Mouse (Mus musculus) MEL (cell line): ENCODE data around the gene Gnl1. TPM values are rescaled to one million over a fixed set of nuclear protein-coding genes. Genes with fewer than 3 reads are reported as not detected.

ENCODE experiments used
- DNase-seq: peaks from one replicate; pipeline ENCODE4 v3.0.0; 2011; ENCODE audit warnings: low read depth, low spot score
- H3K27ac ChIP-seq: 2 replicates; pipeline ENCODE4 v1.5.1; 2012; ENCODE audit warnings: low read depth, mild to moderate bottlenecking, control low read depth, low read length, moderate library complexity; ENCODE audit not compliant: control insufficient read depth
- H3K27me3 ChIP-seq, 2 experiments: fragments of 150-350 bp in 1 of 2; sonication (generic) in 1 of 2; 2 replicates each; pipeline ENCODE4 v1.6.1; 2012; ENCODE audit warnings: low read length in 2 of 2, mild to moderate bottlenecking in 2 of 2, improper control_type of control experiment in 1 of 2, moderate library complexity in 1 of 2; ENCODE audit not compliant: insufficient read depth in 2 of 2, control insufficient read depth in 1 of 2
- H3K36me3 ChIP-seq, 2 experiments: 2 replicates each; pipeline ENCODE4 v1.6.1; 2012 to 2014; ENCODE audit warnings: low read length in 2 of 2, improper control_type of control experiment in 1 of 2, inconsistent platforms in 1 of 2, mild to moderate bottlenecking in 1 of 2; ENCODE audit not compliant: insufficient read depth in 2 of 2, control insufficient read depth in 1 of 2
- H3K4me1 ChIP-seq, 2 experiments: fragments of 150-350 bp in 1 of 2; sonication (generic) in 1 of 2; 2 replicates each; pipeline ENCODE4 v1.6.1; 2012; ENCODE audit warnings: low read length in 2 of 2, improper control_type of control experiment in 1 of 2, mild to moderate bottlenecking in 1 of 2; ENCODE audit not compliant: insufficient read depth in 2 of 2, control insufficient read depth in 1 of 2
- H3K4me3 ChIP-seq, 2 experiments: fragments of 150-350 bp in 1 of 2; sonication (generic) in 1 of 2; 2 replicates each; pipeline ENCODE4 v1.5.1; 2012; ENCODE audit warnings: low read depth in 2 of 2, low read length in 2 of 2, mild to moderate bottlenecking in 2 of 2, moderate library complexity in 2 of 2, control low read depth in 1 of 2, improper control_type of control experiment in 1 of 2; ENCODE audit not compliant: control insufficient read depth in 1 of 2, insufficient read depth in 1 of 2
- H3K79me2 ChIP-seq: 2 replicates; pipeline ENCODE4 v1.6.1; 2012; ENCODE audit warnings: mild to moderate bottlenecking, low read length, moderate library complexity; ENCODE audit not compliant: control insufficient read depth, poor library complexity, insufficient read depth
- H3K9ac ChIP-seq: 2 replicates; pipeline ENCODE4 v1.6.1; 2012; ENCODE audit warnings: low read depth, mild to moderate bottlenecking, control low read depth, low read length, moderate library complexity; ENCODE audit not compliant: control insufficient read depth, poor library complexity, severe bottlenecking
- H3K9me3 ChIP-seq: fragments of 150-350 bp; sonication (generic); replicated peaks from 2 replicates; pipeline ENCODE4 v1.6.1; 2012; ENCODE audit warnings: mild to moderate bottlenecking, low read length, improper control_type of control experiment, moderate library complexity; ENCODE audit not compliant: insufficient read depth
- CHD1 ChIP-seq: IDR thresholded peaks from 2 replicates; pipeline ENCODE4 v1.6.1; 2012; ENCODE audit warnings: low read depth, mild to moderate bottlenecking, inconsistent platforms, low read length, improper control_type of control experiment
- CTCF ChIP-seq, 3 experiments: IDR thresholded peaks in 2 of 3; conservative IDR thresholded peaks in 1 of 3; 2 replicates each; pipeline ENCODE4 v1.5.1; 2011 to 2012; ENCODE audit warnings: low read length in 3 of 3, low read depth in 2 of 3, mild to moderate bottlenecking in 2 of 3, improper control_type of control experiment in 1 of 3, inconsistent platforms in 1 of 3, mixed read lengths in 1 of 3, moderate library complexity in 1 of 3; ENCODE audit not compliant: control insufficient read depth in 1 of 3, insufficient read depth in 1 of 3, poor library complexity in 1 of 3, severe bottlenecking in 1 of 3
- ETS1 ChIP-seq: IDR thresholded peaks from 2 replicates; pipeline ENCODE4 v1.6.1; 2012; ENCODE audit warnings: low read depth, mild to moderate bottlenecking, inconsistent platforms, low read length, improper control_type of control experiment, moderate library complexity
- HCFC1 ChIP-seq: IDR thresholded peaks from 2 replicates; pipeline ENCODE4 v1.6.1; 2012; ENCODE audit warnings: low read depth, mild to moderate bottlenecking, inconsistent platforms, low read length, improper control_type of control experiment, moderate library complexity
- JUND ChIP-seq: IDR thresholded peaks from 2 replicates; pipeline ENCODE4 v1.6.1; 2011; ENCODE audit warnings: low read depth, mild to moderate bottlenecking, improper control_type of control experiment, low read length
- MAX ChIP-seq: IDR thresholded peaks from 2 replicates; pipeline ENCODE4 v1.6.1; 2011; ENCODE audit warnings: low read length, improper control_type of control experiment
- MAZ ChIP-seq: IDR thresholded peaks from 2 replicates; pipeline ENCODE4 v1.6.1; 2012; ENCODE audit warnings: low read depth, mild to moderate bottlenecking, inconsistent platforms, low read length, improper control_type of control experiment
- MYC ChIP-seq: IDR thresholded peaks from 2 replicates; pipeline ENCODE4 v1.6.1; 2011; ENCODE audit warnings: low read depth, mild to moderate bottlenecking, low read length, improper control_type of control experiment, moderate library complexity
- NRF1 ChIP-seq: IDR thresholded peaks from 2 replicates; pipeline ENCODE4 v1.6.1; 2014; ENCODE audit warnings: low read depth, mild to moderate bottlenecking, inconsistent platforms, low read length, improper control_type of control experiment, moderate library complexity; ENCODE audit not compliant: poor library complexity, insufficient read depth, severe bottlenecking
- POLR2AphosphoS2 ChIP-seq: IDR thresholded peaks from 2 replicates; pipeline ENCODE4 v1.6.1; 2011; ENCODE audit warnings: low read length, improper control_type of control experiment
- RAD21 ChIP-seq: IDR thresholded peaks from 2 replicates; pipeline ENCODE4 v1.6.1; 2011; ENCODE audit warnings: mild to moderate bottlenecking, low read depth, low read length, improper control_type of control experiment
- SIN3A ChIP-seq: IDR thresholded peaks from 2 replicates; pipeline ENCODE4 v1.6.1; 2012; ENCODE audit warnings: low read length, improper control_type of control experiment, inconsistent platforms
- SMC3 ChIP-seq: IDR thresholded peaks from 2 replicates; pipeline ENCODE4 v1.6.1; 2011; ENCODE audit warnings: low read depth, low read length, improper control_type of control experiment
- TAL1 ChIP-seq: IDR thresholded peaks from 2 replicates; pipeline ENCODE4 v1.6.1; 2012; ENCODE audit warnings: mild to moderate bottlenecking, inconsistent platforms, low read length, moderate library complexity, mixed read lengths
- TCF12 ChIP-seq: IDR thresholded peaks from 2 replicates; pipeline ENCODE4 v1.6.1; 2014; ENCODE audit warnings: low read depth, mild to moderate bottlenecking, inconsistent platforms, low read length, improper control_type of control experiment, moderate library complexity
- UBTF ChIP-seq: IDR thresholded peaks from 2 replicates; pipeline ENCODE4 v1.6.1; 2012; ENCODE audit warnings: low read depth, mild to moderate bottlenecking, inconsistent platforms, low read length, improper control_type of control experiment, moderate library complexity, borderline replicate concordance; ENCODE audit not compliant: insufficient read depth
- ZC3H11A ChIP-seq: IDR thresholded peaks from 2 replicates; pipeline ENCODE4 v1.6.1; 2012; ENCODE audit warnings: low read depth, mild to moderate bottlenecking, inconsistent platforms, low read length, improper control_type of control experiment
- polyA plus RNA-seq, 2 experiments: library from polyadenylated mRNA; stranded (reverse) in 1 of 2; unstranded in 1 of 2; fragments of >175 nt in 1 of 2; fragments of >200 nt in 1 of 2; gene quantifications; 2 replicates each; pipeline versions ENCODE4 v1.2.1 to v1.2.4; 2012; ENCODE audit warnings: low replicate concordance in 2 of 2, low read depth in 1 of 2; ENCODE audit not compliant: insufficient read length in 2 of 2, insufficient read depth in 1 of 2, missing spikeins in 1 of 2
- total RNA-seq: library from RNA; depleted of rRNA; stranded (reverse); fragments of 300-350 nt; gene quantifications from 2 replicates; pipeline ENCODE4 v1.2.3, GENCODE M21; 2012

Gene Gnl1
- total and polyA plus RNA-seq, 3 experiments: 57.1 to 98.5 TPM; not detected in 1

DNA sequence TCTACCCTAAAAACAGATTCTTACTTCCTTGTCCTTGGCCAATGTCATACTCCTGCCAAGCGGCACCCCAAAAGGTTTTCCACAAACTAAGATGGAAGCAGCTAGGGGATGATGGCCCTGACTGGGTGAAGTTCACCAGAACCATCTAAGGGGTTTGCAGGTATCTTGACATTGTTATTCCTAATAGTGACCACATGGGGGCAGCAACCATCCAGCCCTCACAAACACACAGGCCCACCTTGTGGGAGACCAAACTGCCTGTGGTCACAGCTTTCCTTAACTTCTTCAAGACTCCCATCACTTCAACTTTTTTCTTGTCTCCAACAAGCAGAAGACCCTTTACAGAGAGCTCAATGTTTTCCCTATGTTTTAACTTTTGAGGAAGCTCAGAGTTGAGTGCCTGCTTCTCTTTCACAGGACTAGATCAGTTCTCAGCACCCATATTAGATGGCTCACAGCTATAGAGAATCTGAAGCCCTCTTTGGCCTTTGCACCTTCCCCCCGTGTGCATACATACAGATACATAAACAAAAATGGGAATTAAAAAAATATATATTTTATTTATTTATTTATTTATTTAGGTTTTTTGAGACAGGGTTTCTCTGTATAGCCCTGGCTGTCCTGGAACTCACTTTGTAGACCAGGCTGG, 41.8 kb upstream of the Gnl1 start:
- DNase-seq: peak; percentile 89
- Histone ChIP-seq H3K4me1 (no peaks in the 10 kb centered on the region), H3K27ac (no peak overlapping the region), H3K79me2 (no peaks in the 10 kb centered on the region), H3K9ac (no peak overlapping the region), H3K36me3 (no peaks in the 10 kb centered on the region), H3K9me3 (no peaks in the 10 kb centered on the region), H3K4me3 (no peak overlapping the region), H3K27me3 (no peaks in the 10 kb centered on the region)
- TF ChIP-seq MYC: 0 out of 2 replicates have a peak, but pooled peaks have one; percentile 28
- TF ChIP-seq SIN3A: 0 out of 2 replicates have a peak, but pooled peaks have one; percentile 46
- TF ChIP-seq JUND: 0 out of 2 replicates have a peak, but pooled peaks have one; percentile 19
- peak; percentile 29; the same call in 1 of the 2 replicates for TF ChIP-seq ETS1
- TF ChIP-seq MAZ: 0 out of 2 replicates have a peak, but pooled peaks have one; percentile 23
- no peak for TF ChIP-seq TCF12
- no peak for TF ChIP-seq MAX
- TF ChIP-seq RAD21: peak; percentile 87
- TF ChIP-seq UBTF: no peak
- TF ChIP-seq CTCF (IDR thresholded peaks at IDR 0.05 in 2 of 3, conservative IDR thresholded peaks at IDR 0.05 in 1 of 3; ENCODE audit: control insufficient read depth in 1 of 3, insufficient read depth in 1 of 3, low read depth in 2 of 3, low read length in 3 of 3, poor library complexity in 1 of 3, severe bottlenecking in 1 of 3): peak; percentile 79 to 83 (median 80)
- no peak for TF ChIP-seq POLR2AphosphoS2
- TF ChIP-seq NRF1: no peak
- peak; percentile 84 for TF ChIP-seq SMC3
- 0 out of 2 replicates have a peak, but pooled peaks have one; percentile 35 for TF ChIP-seq HCFC1
- TF ChIP-seq ZC3H11A: peak; percentile 82

DNA sequence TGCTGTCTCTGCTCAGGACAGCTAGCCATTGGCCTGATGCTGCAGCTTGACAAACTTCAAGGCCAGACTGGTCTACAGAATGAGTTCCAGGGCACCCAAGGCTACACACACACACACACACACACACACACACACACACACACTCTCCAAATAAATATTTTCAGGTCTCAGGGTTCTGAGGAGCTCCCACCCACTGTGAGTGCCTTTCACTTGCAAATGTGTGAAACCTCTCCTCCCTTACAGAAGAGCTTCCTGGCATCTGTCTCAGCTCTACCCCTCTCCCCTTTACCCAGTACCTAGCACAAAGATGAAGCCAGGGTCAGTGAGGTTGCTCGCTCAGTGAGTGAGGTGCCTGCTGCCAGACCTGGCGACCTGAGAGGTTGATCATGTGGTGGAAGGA, 40.5 kb upstream of the Gnl1 start:
- no peak for DNase-seq
- TF ChIP-seq CHD1: no peak
- TF ChIP-seq TAL1: no peak
- H3K27me3 ChIP-seq: no peaks in the 10 kb centered on the region
- H3K79me2 ChIP-seq: no peaks in the 10 kb centered on the region
- H3K4me1 ChIP-seq: no peaks in the 10 kb centered on the region
- H3K9ac ChIP-seq: no peak overlapping the region
- H3K36me3 ChIP-seq: no peaks in the 10 kb centered on the region
- H3K4me3 ChIP-seq: no peak overlapping the region
- no peak overlapping the region for H3K27ac ChIP-seq
- no peaks in the 10 kb centered on the region for H3K9me3 ChIP-seq
